Mouse (Mus musculus) heart, adult 11 months (tissue): ENCODE measurements at regions not wholly inside any gene's neighbourhood (a gene's known extent, or its start where the extent isn't known, plus 50 kb on each side); places are given as distances from the start of the nearest gene placed in this dataset.

ENCODE experiments used
- DNase-seq: peaks from one replicate; pipeline ENCODE4 v3.0.0; 2022

DNA sequence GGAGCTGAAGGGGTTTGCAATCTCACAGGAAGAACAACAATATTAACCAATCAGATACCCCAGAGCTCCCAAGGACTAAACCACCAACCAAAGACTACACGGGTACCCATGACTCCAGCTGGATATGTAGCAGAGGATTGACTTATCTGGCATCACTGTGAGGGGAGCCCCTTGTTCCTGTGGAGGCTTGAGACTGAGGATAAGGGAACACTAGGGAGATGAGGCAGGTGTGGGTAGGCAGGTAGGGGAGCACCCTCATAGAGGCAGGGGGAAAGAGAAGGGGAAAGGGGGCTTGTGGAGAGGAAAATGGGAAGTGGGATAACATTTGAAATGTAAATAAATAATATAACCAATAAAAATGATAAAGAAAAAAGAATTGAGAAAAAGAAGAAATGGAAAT is 134.8 kb downstream of the G6pd2 start:
- peak; percentile 70 for DNase-seq

DNA sequence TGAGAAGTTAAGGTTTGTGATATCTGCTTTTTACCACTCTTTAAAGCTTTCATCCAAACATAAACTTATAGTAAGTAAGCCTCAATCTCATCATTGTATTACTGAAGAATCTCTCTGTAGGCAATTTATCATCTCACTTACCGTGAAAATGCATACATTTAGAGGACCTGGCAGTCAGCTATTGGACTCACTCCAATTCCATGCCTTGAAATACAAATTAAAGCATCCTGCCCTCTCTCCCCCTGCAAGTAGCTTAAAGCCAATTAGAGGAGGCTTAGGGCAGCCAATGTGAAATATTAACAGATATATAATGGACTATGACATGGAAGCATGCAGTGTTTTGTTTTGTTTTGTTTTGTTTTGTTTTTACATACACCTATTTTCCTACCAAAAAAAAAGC is 176.6 kb downstream of the G6pd2 start:
- no peak for DNase-seq

DNA sequence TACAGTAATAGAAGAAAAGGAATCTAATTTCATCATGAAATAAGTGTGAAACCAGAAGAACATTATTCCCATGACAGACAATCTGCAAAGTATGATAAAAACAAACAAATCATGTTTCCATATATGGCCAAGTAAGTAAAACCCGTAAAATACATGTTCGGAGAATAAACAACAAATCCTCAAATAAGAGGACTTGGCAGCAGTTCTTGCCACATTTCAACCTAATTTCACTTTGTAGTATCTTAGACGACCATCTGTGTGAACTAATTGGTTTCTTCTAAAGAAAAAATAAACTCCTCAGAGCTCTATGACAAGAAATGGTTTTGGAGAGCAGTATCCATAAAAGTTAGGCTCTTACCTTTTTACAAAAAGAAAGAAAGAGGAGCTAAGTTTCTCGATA is 210.9 kb downstream of the G6pd2 start:
- no peak for DNase-seq

- no peak for DNase-seq
Observed at GRCm38 (mm10) chr5:62020260-62020659, 211.6 kb downstream of the G6pd2 start.

- DNase-seq, result no peak
Observed at GRCm38 (mm10) chr5:62041475-62041874, 232.9 kb downstream of the G6pd2 start.

- DNase-seq, result no peak
Observed at GRCm38 (mm10) chr5:62043678-62044077, 235.1 kb downstream of the G6pd2 start.

- no peak for DNase-seq
Observed at GRCm38 (mm10) chr5:62078998-62079397, 270.4 kb downstream of the G6pd2 start.

DNA sequence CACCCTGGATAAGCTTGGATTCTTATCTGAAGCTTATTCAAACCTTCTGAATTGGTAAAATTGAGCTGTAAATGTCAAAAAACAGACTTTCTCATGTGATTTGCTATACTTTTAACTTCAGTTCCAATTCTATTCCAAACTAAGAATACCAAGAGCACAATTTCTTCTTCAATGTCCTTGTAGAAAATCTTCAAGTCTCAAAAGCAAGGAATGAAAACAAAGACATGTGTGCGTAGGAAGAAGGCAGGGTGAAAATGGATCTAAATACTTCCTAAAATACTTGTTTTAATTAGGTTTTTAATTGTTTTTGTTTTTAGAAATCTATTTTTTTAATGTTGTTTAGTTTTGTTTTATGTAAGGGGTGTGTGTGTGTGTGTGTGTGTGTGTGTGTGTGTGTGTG is 280.9 kb downstream of the G6pd2 start:
- no peak for DNase-seq

GRCm38 (mm10) chr5:62096052-62096451 is 287.4 kb downstream of the G6pd2 start:
- DNase-seq, result no peak

- no peak for DNase-seq
Observed at GRCm38 (mm10) chr5:62113226-62113625, 304.6 kb downstream of the G6pd2 start.

GRCm38 (mm10) chr5:62113664-62114063 is 305.0 kb downstream of the G6pd2 start:
- DNase-seq, result no peak

DNA sequence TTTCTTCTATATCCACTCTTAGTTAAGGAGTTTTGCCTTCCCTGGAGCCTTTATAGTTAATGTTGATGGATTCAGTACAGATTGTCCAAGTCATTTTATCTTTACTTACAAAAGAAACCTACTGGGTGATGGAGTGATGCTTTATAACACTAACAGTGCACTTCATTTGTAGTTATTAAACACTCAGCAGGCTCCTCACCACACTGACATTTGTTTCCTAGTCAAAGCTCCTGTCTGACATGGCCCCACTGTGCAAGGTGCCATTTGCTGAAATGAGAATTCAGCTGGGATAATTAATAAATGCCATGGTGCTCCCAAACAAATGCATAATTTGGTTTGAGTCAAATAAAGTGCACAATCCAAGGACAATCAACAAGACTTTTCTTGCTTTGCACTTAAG is 336.6 kb downstream of the G6pd2 start:
- no peak for DNase-seq

DNA sequence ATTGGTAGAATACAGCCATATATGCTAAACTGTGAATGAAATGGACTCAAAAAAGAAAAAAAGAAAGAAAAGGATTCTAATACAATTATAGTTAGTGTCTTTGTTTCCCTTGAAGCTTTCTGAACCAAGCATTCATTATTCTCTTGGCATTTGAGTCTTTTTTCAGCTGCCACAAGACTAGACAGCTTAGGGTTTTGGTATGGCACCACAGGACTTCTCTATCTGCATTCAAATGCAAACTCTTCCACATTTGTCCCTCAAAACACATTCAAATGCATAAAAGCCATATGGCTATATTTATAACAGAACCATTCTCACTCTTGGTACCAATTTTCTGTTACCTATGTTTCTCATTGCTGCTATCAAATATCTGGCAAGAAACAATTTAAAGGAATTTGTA is 338.8 kb downstream of the G6pd2 start:
- DNase-seq, result no peak

- no peak for DNase-seq
Observed at GRCm38 (mm10) chr5:62160528-62160927, 351.9 kb downstream of the G6pd2 start.

DNA sequence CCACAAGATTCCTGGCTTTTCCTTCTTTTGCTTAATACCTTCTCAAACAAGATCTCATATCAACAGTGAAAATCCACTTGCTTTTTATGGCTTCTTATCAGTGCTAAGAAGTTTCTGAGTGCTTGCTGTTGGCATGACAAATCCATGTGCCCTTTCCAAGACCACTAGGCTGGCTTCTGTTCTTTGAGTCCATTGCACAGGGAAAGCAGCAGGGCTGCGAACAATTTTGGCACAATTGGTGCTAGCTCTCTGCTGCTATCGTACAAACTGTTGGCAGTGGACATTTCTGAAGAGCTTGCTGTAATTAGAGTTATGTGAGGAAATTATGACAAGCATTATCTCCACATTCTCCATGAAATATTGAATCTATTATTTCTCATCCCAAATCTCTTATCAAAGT is 383.5 kb downstream of the G6pd2 start:
- DNase-seq, result no peak

GRCm38 (mm10) chr5:62205384-62205783 is 396.8 kb downstream of the G6pd2 start:
- no peak for DNase-seq
